Mouse (Mus musculus): ENCODE data around the gene Fbxw5. TPM values are rescaled to one million over a fixed set of nuclear protein-coding genes. Genes with fewer than 3 reads are reported as not detected.

Gene Fbxw5
- total and polyA plus RNA-seq, 2 experiments, result 18.6 to 18.8 TPM

DNA sequence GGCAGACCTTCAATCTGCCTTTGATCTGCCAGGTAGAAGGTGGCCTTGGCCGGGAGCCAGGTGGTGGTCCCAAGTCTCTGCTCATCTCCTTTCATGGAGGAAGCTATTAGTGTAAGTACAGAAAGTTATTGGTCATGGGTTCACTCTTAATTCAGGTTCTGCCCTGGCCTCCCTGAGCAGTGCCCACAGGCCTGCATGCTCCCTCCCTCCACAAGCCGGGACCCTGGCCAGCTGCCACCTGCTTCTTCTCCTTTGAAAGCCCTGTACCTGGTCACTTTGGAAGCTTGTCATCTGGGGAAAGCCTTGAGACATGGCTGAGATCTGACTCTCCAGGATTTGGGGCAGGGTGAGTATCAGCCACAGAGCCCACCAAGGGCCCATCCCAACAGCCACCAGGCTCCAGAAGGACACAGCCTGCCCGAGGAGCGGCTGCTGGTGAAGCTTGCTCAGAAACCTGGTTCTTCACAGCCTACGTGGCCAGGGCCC lies 7.0 kb upstream of the Fbxw5 start, which contains the start of gene Lcn12:
Lcn12 (minus strand) TSS at position 436 of the 486 bp plus-strand sequence.
- DNase-seq (ENCODE audit: extremely low read depth, low read depth, low spot score), result no peak
- 74% methylated on average over 5 of the region's 5 CpGs for WGBS
- peaks cover 3% of the 10 kb centered on the region; the same call in 1 of the 2 replicates for H3K4me1 ChIP-seq (ENCODE audit: control insufficient read depth, insufficient read depth, low read length)
- no peak within 1 kb of the TSS for H3K27ac ChIP-seq (replicated peaks; ENCODE audit: insufficient read depth, low read depth, low read length)
- H3K4me3 ChIP-seq (ENCODE audit: insufficient read depth, low read depth, low read length), result no peak within 1 kb of the TSS
- TF ChIP-seq CTCF (IDR thresholded peaks at IDR 0.05; ENCODE audit: low read depth, low read length), result no peak
- TF ChIP-seq POLR2A (IDR thresholded peaks at IDR 0.05; ENCODE audit: extremely low read depth, insufficient read depth, low read length), result no peak
- H3K79me2 ChIP-seq (ENCODE audit: control insufficient read depth, insufficient read depth, low read length), result no peaks in the 10 kb centered on the region
- no peaks in the 10 kb centered on the region for H3K27me3 ChIP-seq (ENCODE audit: control insufficient read depth, insufficient read depth, low read length)
- no peak within 1 kb of the TSS for H3K9ac ChIP-seq (ENCODE audit: low read depth, low read length)
- H3K36me3 ChIP-seq (ENCODE audit: control insufficient read depth, insufficient read depth, low read length), result no peaks in the 10 kb centered on the region

DNA sequence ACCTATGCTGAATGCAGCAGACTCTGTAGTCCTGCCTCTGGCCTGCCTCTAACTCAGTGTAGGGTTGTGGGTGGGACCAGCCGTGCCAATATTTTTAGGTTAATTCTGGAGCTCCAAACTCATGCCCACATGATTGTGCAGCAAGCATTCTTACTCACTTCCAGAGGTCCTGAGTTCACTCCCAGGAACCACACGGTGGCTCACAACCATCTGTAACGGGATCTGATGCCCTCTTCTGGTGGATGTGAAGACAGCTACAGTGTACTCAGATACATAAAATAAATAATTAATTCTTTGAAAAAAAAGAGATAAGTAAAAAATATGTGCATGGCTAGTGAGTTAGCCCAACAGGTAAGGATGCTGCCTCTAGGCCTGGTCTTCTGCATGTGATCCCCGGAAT lies 4.1 kb upstream of the Fbxw5 start:
- 51% methylated on average over 4 of the region's 4 CpGs for WGBS
- Histone ChIP-seq H3K27ac (replicated peaks; ENCODE audit: insufficient read depth, low read depth, low read length) (no peak overlapping the region), H3K79me2 (ENCODE audit: control insufficient read depth, insufficient read depth, low read length) (peaks cover 7% of the 10 kb centered on the region), H3K9ac (ENCODE audit: low read depth, low read length) (no peak overlapping the region), H3K27me3 (ENCODE audit: control insufficient read depth, insufficient read depth, low read length) (no peaks in the 10 kb centered on the region), H3K4me1 (ENCODE audit: control insufficient read depth, insufficient read depth, low read length) (peaks cover 12% of the 10 kb centered on the region), H3K4me3 (ENCODE audit: insufficient read depth, low read depth, low read length) (no peak overlapping the region), H3K36me3 (ENCODE audit: control insufficient read depth, insufficient read depth, low read length) (no peaks in the 10 kb centered on the region)
- DNase-seq (ENCODE audit: extremely low read depth, low read depth, low spot score), result peak; percentile 59
- TF ChIP-seq POLR2A (IDR thresholded peaks at IDR 0.05; ENCODE audit: extremely low read depth, insufficient read depth, low read length), result no peak
- peak; percentile 53 for TF ChIP-seq CTCF (IDR thresholded peaks at IDR 0.05; ENCODE audit: low read depth, low read length)

DNA sequence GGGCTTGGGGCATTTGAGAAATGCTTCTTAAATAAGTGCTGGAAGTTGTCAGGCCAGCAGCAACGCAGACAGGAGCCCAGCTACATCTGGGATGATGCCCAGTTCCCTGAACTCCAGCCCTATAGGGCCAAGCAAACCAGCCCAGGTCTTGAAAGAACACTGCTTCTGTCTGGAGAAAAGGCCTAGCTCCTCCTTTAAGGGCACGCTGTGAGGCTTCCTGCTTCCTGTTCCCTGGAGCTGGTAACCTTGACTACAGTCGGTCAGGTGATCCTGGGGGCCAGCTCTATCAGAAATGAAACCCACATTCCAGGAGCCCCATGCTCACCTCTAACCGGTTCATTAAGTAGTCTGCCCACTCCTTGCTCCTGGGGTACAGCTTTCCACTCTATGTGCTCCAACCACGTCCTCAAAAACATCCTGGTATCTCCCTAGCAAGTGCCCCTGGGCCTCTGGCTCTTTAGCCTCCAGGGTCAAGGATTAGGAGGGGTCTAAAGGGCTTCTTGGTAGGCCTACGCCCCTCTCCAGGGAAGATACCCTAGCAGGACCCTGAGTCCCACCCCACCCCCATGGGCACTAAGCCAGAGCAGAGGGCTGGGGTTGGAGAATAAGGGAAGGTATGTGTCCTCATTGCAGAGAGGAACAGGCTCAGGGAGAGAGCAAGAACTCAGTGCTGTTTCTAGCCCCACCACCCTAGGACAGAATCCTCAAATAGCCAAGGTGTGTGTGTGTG lies 2.5 kb upstream of the Fbxw5 start:
- Histone ChIP-seq H3K4me1 (ENCODE audit: control insufficient read depth, insufficient read depth, low read length) (peaks cover 17% of the 10 kb centered on the region), H3K79me2 (ENCODE audit: control insufficient read depth, insufficient read depth, low read length) (peaks cover 10% of the 10 kb centered on the region), H3K4me3 (ENCODE audit: insufficient read depth, low read depth, low read length) (no peak overlapping the region), H3K36me3 (ENCODE audit: control insufficient read depth, insufficient read depth, low read length) (no peaks in the 10 kb centered on the region), H3K9ac (ENCODE audit: low read depth, low read length) (no peak overlapping the region), H3K27ac (replicated peaks; ENCODE audit: insufficient read depth, low read depth, low read length) (no peak overlapping the region), H3K27me3 (ENCODE audit: control insufficient read depth, insufficient read depth, low read length) (no peaks in the 10 kb centered on the region)
- 57% methylated on average over 6 of the region's 6 CpGs for WGBS
- DNase-seq (ENCODE audit: extremely low read depth, low read depth, low spot score), result peak; percentile 22
- TF ChIP-seq POLR2A (IDR thresholded peaks at IDR 0.05; ENCODE audit: extremely low read depth, insufficient read depth, low read length), result no peak
- TF ChIP-seq CTCF (IDR thresholded peaks at IDR 0.05; ENCODE audit: low read depth, low read length), result no peak

DNA sequence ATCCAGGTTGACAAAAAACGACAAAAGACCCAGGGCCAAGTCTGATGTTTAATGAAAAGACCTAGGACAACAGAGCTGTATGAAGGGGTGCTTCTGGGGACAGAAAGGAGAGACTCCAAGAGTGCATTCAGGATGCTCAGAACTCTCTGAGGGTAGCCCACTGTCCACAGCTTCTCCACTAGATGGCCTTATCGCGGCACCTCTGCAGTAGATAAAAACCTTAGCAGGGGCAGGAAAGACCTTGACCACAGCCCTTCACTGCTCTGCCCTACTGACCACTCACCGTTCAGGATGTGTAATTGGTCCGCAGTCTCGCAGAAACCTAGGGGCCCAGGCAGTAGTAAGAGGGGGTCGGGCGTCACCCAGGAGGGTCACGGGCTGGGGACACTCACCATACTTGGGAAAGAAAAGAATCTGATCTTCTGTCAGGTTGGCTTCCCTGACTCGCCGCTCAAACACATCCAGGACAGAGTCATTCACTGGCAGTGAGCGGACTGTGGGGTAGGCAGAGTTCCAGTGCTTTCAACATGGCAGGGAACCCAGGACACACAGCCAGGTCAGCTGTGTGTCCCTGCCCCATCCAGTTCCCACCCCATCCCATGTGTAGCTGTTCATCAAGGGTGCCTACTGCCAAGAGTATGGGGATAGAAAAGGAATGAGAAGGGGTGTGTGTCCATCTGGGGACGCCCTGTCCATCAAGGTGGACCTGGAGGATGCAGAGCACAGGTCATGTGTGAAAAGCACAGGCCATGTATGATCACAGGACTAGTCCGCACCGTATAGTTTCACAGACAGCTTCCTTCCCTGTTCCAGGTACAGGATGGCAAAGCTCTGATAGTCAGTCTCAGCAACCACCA lies 1.7 kb upstream of the Fbxw5 start:
- 38% methylated on average over 15 of the region's 15 CpGs for WGBS
- Histone ChIP-seq H3K9ac (ENCODE audit: low read depth, low read length) (peak overlapping the region; percentile 67), H3K4me1 (ENCODE audit: control insufficient read depth, insufficient read depth, low read length) (peaks cover 17% of the 10 kb centered on the region), H3K27ac (replicated peaks; ENCODE audit: insufficient read depth, low read depth, low read length) (peak overlapping the region; percentile 92), H3K79me2 (ENCODE audit: control insufficient read depth, insufficient read depth, low read length) (peaks cover 10% of the 10 kb centered on the region), H3K27me3 (ENCODE audit: control insufficient read depth, insufficient read depth, low read length) (no peaks in the 10 kb centered on the region), H3K36me3 (ENCODE audit: control insufficient read depth, insufficient read depth, low read length) (no peaks in the 10 kb centered on the region), H3K4me3 (ENCODE audit: insufficient read depth, low read depth, low read length) (peak overlapping the region; percentile 66)
- DNase-seq (ENCODE audit: extremely low read depth, low read depth, low spot score), result peak; percentile 79
- no peak for TF ChIP-seq CTCF (IDR thresholded peaks at IDR 0.05; ENCODE audit: low read depth, low read length)
- TF ChIP-seq POLR2A (IDR thresholded peaks at IDR 0.05; ENCODE audit: extremely low read depth, insufficient read depth, low read length), result no peak

DNA sequence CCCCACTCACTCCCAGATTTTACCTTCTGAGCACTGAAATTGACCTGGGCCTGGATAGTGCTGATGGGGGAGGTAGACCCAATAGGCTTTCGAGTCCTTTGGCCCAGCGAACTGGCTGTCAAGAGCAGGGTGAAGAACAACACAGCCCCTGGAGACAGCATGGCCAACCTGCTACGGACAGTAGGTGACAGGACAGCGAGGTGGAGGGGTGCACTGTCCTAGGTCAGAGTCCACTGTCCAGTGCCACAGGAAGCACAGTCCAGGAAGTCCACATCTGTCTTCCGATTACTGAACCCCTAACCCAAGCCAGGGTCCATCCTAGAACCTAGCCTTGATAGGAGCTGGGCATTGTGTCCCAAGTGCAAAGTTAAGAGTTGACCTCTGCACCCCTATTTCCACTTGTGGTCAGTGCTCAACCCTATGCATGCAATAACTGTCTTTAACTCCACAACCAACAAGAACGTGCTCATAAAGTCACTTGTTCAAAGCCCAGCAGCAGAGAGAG lies 427 bp upstream of the Fbxw5 start:
- Histone ChIP-seq H3K27me3 (ENCODE audit: control insufficient read depth, insufficient read depth, low read length) (no peaks in the 10 kb centered on the region), H3K4me3 (ENCODE audit: insufficient read depth, low read depth, low read length) (peak overlapping the region; percentile 66), H3K9ac (ENCODE audit: low read depth, low read length) (peak overlapping the region; percentile 67), H3K4me1 (ENCODE audit: control insufficient read depth, insufficient read depth, low read length) (peaks cover 17% of the 10 kb centered on the region), H3K79me2 (ENCODE audit: control insufficient read depth, insufficient read depth, low read length) (peaks cover 10% of the 10 kb centered on the region), H3K36me3 (ENCODE audit: control insufficient read depth, insufficient read depth, low read length) (no peaks in the 10 kb centered on the region), H3K27ac (replicated peaks; ENCODE audit: insufficient read depth, low read depth, low read length) (peak overlapping the region; percentile 92)
- peak; percentile 90 for DNase-seq (ENCODE audit: extremely low read depth, low read depth, low spot score)
- WGBS, result 15% methylated on average over 6 of the region's 6 CpGs
- peak; percentile 60; the same call in 1 of the 2 replicates for TF ChIP-seq POLR2A (IDR thresholded peaks at IDR 0.05; ENCODE audit: extremely low read depth, insufficient read depth, low read length)
- no peak for TF ChIP-seq CTCF (IDR thresholded peaks at IDR 0.05; ENCODE audit: low read depth, low read length)

Data from liver, adult 2 months (tissue).